Comparison of ENCODE assay signal across 18 mouse cellular contexts in genomic region chrX:66526842-66527623, GRCm38 (mm10).
DNase-seq lines count a peak whose midpoint lies in the region; ATAC-seq and TF ChIP-seq lines count a peak whose summit lies in the region.
"Had no signal": no experiment of that assay in that cellular context is flagged by ENCODE, and none has a peak within 500 bp of the region (broad histone marks: within the 10 kb centered on the region; RNA-seq: fewer than 3 reads in every experiment).

No protein-coding gene starts in this region.

- no peak overlapping the region for H3K4me3 ChIP-seq in hindbrain, embryonic 13.5 days
- no peak overlapping the region for H3K4me3 ChIP-seq in hindbrain, embryonic 10.5 days
- no peak overlapping the region for H3K4me3 ChIP-seq in midbrain, postnatal 0 days (ENCODE audit: low read depth, low read length)
- no peak overlapping the region for H3K4me3 ChIP-seq in midbrain, embryonic 13.5 days (replicated peaks)
- no peak overlapping the region for H3K4me3 ChIP-seq in forebrain, embryonic 14.5 days (ENCODE audit: low read depth, low read length)
- H3K4me3 ChIP-seq: embryonic facial prominence, embryonic 15.5 days; liver, embryonic 12.5 days had no signal

- no peak overlapping the region for H3K27ac ChIP-seq in hindbrain, embryonic 13.5 days
- no peak overlapping the region for H3K27ac ChIP-seq in hindbrain, embryonic 10.5 days
- H3K27ac ChIP-seq in midbrain, postnatal 0 days (ENCODE audit: low read depth, low read length) = no peak overlapping the region
- no peak overlapping the region for H3K27ac ChIP-seq in midbrain, embryonic 13.5 days
- no peak overlapping the region for H3K27ac ChIP-seq in forebrain, embryonic 14.5 days (ENCODE audit: low read depth, low read length)
- H3K27ac ChIP-seq: embryonic facial prominence, embryonic 15.5 days; liver, embryonic 12.5 days had no signal

- H3K9me3 ChIP-seq in hindbrain, embryonic 13.5 days = no peaks in the 10 kb centered on the region
- H3K9me3 ChIP-seq in hindbrain, embryonic 10.5 days = no peaks in the 10 kb centered on the region
- no peaks in the 10 kb centered on the region for H3K9me3 ChIP-seq in midbrain, postnatal 0 days (ENCODE audit: low read length)
- H3K9me3 ChIP-seq in midbrain, embryonic 13.5 days = no peaks in the 10 kb centered on the region
- no peaks in the 10 kb centered on the region for H3K9me3 ChIP-seq in forebrain, embryonic 14.5 days (replicated peaks; ENCODE audit: control insufficient read depth, low read length)
- H3K9me3 ChIP-seq: embryonic facial prominence, embryonic 15.5 days; liver, embryonic 12.5 days had no signal

- no peaks in the 10 kb centered on the region for H3K36me3 ChIP-seq in hindbrain, embryonic 13.5 days
- H3K36me3 ChIP-seq in hindbrain, embryonic 10.5 days = no peaks in the 10 kb centered on the region
- no peaks in the 10 kb centered on the region for H3K36me3 ChIP-seq in midbrain, postnatal 0 days (ENCODE audit: insufficient read depth, low read length)
- no peaks in the 10 kb centered on the region for H3K36me3 ChIP-seq in midbrain, embryonic 13.5 days
- H3K36me3 ChIP-seq in forebrain, embryonic 14.5 days (ENCODE audit: control insufficient read depth, insufficient read depth, low read length) = no peaks in the 10 kb centered on the region
- H3K36me3 ChIP-seq: embryonic facial prominence, embryonic 15.5 days; liver, embryonic 12.5 days had no signal

- 59% methylated on average over 3 of the region's 3 CpGs for WGBS in hindbrain, embryonic 13.5 days
- WGBS in hindbrain, embryonic 10.5 days = 81% methylated on average over 3 of the region's 3 CpGs
- 61% methylated on average over 3 of the region's 3 CpGs for WGBS in midbrain, postnatal 0 days
- WGBS in midbrain, embryonic 13.5 days = 66% methylated on average over 3 of the region's 3 CpGs
- WGBS in forebrain, embryonic 14.5 days = 58% methylated on average over 3 of the region's 3 CpGs

- no peaks in the 10 kb centered on the region for H3K27me3 ChIP-seq in hindbrain, embryonic 13.5 days
- no peaks in the 10 kb centered on the region for H3K27me3 ChIP-seq in hindbrain, embryonic 10.5 days (ENCODE audit: insufficient read depth, poor library complexity, severe bottlenecking)
- no peaks in the 10 kb centered on the region for H3K27me3 ChIP-seq in midbrain, postnatal 0 days (ENCODE audit: insufficient read depth, low read length)
- H3K27me3 ChIP-seq in midbrain, embryonic 13.5 days = no peaks in the 10 kb centered on the region
- H3K27me3 ChIP-seq in forebrain, embryonic 14.5 days (replicated peaks; ENCODE audit: control insufficient read depth, insufficient read depth, low read length) = no peaks in the 10 kb centered on the region
- H3K27me3 ChIP-seq: CH12.LX; embryonic facial prominence, embryonic 15.5 days; liver, embryonic 12.5 days had no signal

- TF ChIP-seq CTCF in midbrain, postnatal 0 days (IDR thresholded peaks at IDR 0.05) = no peak

- no peak for DNase-seq in hindbrain, embryonic 10.5 days (ENCODE audit: low spot score)
- peak; percentile 8 for DNase-seq in midbrain, postnatal 0 days (ENCODE audit: low spot score)
- peak; percentile 28 for DNase-seq in forebrain, embryonic 14.5 days (ENCODE audit: low spot score)
- peak; percentile 1 to 3 for DNase-seq in kidney, postnatal 4 days
- no peak for DNase-seq in urinary bladder, postnatal 14 days (ENCODE audit: low spot score)
- DNase-seq: adrenal gland, adult 2 months; cerebellum, postnatal 25 days; gastrocnemius, postnatal 10 days; heart, postnatal 4 days; thymus, postnatal 4 days had no signal

- no peaks in the 10 kb centered on the region for H3K4me1 ChIP-seq in hindbrain, embryonic 13.5 days (replicated peaks)
- H3K4me1 ChIP-seq in hindbrain, embryonic 10.5 days (replicated peaks) = no peaks in the 10 kb centered on the region
- H3K4me1 ChIP-seq in midbrain, postnatal 0 days (ENCODE audit: insufficient read depth, low read length) = no peaks in the 10 kb centered on the region
- H3K4me1 ChIP-seq in midbrain, embryonic 13.5 days (replicated peaks) = no peaks in the 10 kb centered on the region
- no peaks in the 10 kb centered on the region for H3K4me1 ChIP-seq in forebrain, embryonic 14.5 days (ENCODE audit: control insufficient read depth, insufficient read depth, low read length)
- H3K4me1 ChIP-seq: embryonic facial prominence, embryonic 15.5 days; liver, embryonic 12.5 days had no signal

- peak; percentile 59; the same call in 1 of the 2 replicates for ATAC-seq in hindbrain, embryonic 13.5 days (ENCODE audit: low FRiP score)
- no peak for ATAC-seq in midbrain, postnatal 0 days (ENCODE audit: low FRiP score)
- no peak for ATAC-seq in midbrain, embryonic 13.5 days
- ATAC-seq in forebrain, embryonic 14.5 days = peak; percentile 50
- ATAC-seq: liver, embryonic 12.5 days; lung, postnatal 0 days; midbrain, embryonic 16.5 days had no signal

- no peak overlapping the region for H3K9ac ChIP-seq in hindbrain, embryonic 13.5 days
- H3K9ac ChIP-seq in midbrain, postnatal 0 days (replicated peaks; ENCODE audit: low read length, poor library complexity, severe bottlenecking) = no peak overlapping the region
- no peak overlapping the region for H3K9ac ChIP-seq in midbrain, embryonic 13.5 days (replicated peaks)
- no peak overlapping the region for H3K9ac ChIP-seq in forebrain, embryonic 14.5 days (ENCODE audit: low read length)
- H3K9ac ChIP-seq: embryonic facial prominence, embryonic 15.5 days; liver, embryonic 12.5 days had no signal

- no peak overlapping the region for H3K4me2 ChIP-seq in hindbrain, embryonic 13.5 days
- H3K4me2 ChIP-seq in midbrain, postnatal 0 days (ENCODE audit: low read depth, low read length, poor library complexity, severe bottlenecking) = no peak overlapping the region
- H3K4me2 ChIP-seq in midbrain, embryonic 13.5 days (replicated peaks) = no peak overlapping the region
- H3K4me2 ChIP-seq in forebrain, embryonic 14.5 days (ENCODE audit: low read length) = no peak overlapping the region
- H3K4me2 ChIP-seq: embryonic facial prominence, embryonic 15.5 days; heart, embryonic 11.5 days; liver, embryonic 12.5 days had no signal

Comparison
In these comparisons a context has a peak if more than half of its experiments do, and no peak if none do; other contexts are left out.
1. ATAC-seq: peak in hindbrain, embryonic 13.5 days (single experiment) and forebrain, embryonic 14.5 days (single experiment); none in midbrain, postnatal 0 days (single experiment) and midbrain, embryonic 13.5 days (single experiment).
2. DNase-seq: peak in midbrain, postnatal 0 days (single experiment), forebrain, embryonic 14.5 days (single experiment) and kidney, postnatal 4 days (2 of 2); none in hindbrain, embryonic 10.5 days (single experiment) and urinary bladder, postnatal 14 days (single experiment).